Comparison of ENCODE assay signal across 8 mouse cellular contexts in genomic region chr17:34591994-34592375, GRCm38 (mm10). TPM values are rescaled to one million over a fixed set of nuclear protein-coding genes. Genes with fewer than 3 reads are reported as not detected.
A peak's percentile ranks its signal among the peaks of the same experiment; 100 is the strongest.
DNase-seq lines count a peak whose midpoint lies in the region; ATAC-seq lines count a peak whose summit lies in the region.

No protein-coding gene starts in this region.

- H3K4me3 ChIP-seq in intestine, embryonic 15.5 days (replicated peaks), result peak overlapping the region; percentile 88
- peak overlapping the region; percentile 79 for H3K4me3 ChIP-seq in limb, embryonic 12.5 days (replicated peaks)
- peak overlapping the region; percentile 89 for H3K4me3 ChIP-seq in midbrain, embryonic 12.5 days

- under 1% methylated on average over 33 of the region's 35 CpGs for WGBS in intestine, embryonic 15.5 days
- WGBS in limb, embryonic 12.5 days, result 0% methylated on average over 31 of the region's 35 CpGs
- 2% methylated on average over 27 of the region's 35 CpGs for WGBS in midbrain, embryonic 12.5 days

- H3K4me2 ChIP-seq in intestine, embryonic 15.5 days (replicated peaks), result peak overlapping the region; percentile 82
- peak overlapping the region; percentile 97 for H3K4me2 ChIP-seq in limb, embryonic 12.5 days
- H3K4me2 ChIP-seq in midbrain, embryonic 12.5 days (replicated peaks), result peak overlapping the region; percentile 87

- H3K27me3 ChIP-seq in intestine, embryonic 15.5 days (replicated peaks), result no peaks in the 10 kb centered on the region
- H3K27me3 ChIP-seq in limb, embryonic 12.5 days, result no peaks in the 10 kb centered on the region
- H3K27me3 ChIP-seq in midbrain, embryonic 12.5 days, result no peaks in the 10 kb centered on the region

- peak overlapping the region; percentile 97 for H3K27ac ChIP-seq in intestine, embryonic 15.5 days
- H3K27ac ChIP-seq in limb, embryonic 12.5 days, result peak overlapping the region; percentile 100
- peak overlapping the region; percentile 99 for H3K27ac ChIP-seq in midbrain, embryonic 12.5 days (replicated peaks)

- peaks cover 12% of the 10 kb centered on the region for H3K36me3 ChIP-seq in intestine, embryonic 15.5 days
- peaks cover 30% of the 10 kb centered on the region for H3K36me3 ChIP-seq in limb, embryonic 12.5 days
- peaks cover 21% of the 10 kb centered on the region for H3K36me3 ChIP-seq in midbrain, embryonic 12.5 days

- peaks cover 64% of the 10 kb centered on the region for H3K4me1 ChIP-seq in intestine, embryonic 15.5 days (replicated peaks)
- peaks cover 71% of the 10 kb centered on the region for H3K4me1 ChIP-seq in limb, embryonic 12.5 days (replicated peaks)
- H3K4me1 ChIP-seq in midbrain, embryonic 12.5 days, result peaks cover 76% of the 10 kb centered on the region

- ATAC-seq in intestine, embryonic 15.5 days, result peak; percentile 66
- ATAC-seq in limb, embryonic 12.5 days (ENCODE audit: insufficient number of reproducible peaks, insufficient read depth, low FRiP score, low TSS enrichment, low read depth), result peak; percentile 27; the same call in 1 of the 2 replicates
- peak; percentile 55 for ATAC-seq in midbrain, embryonic 12.5 days (ENCODE audit: low FRiP score, low read depth)

- peak; percentile 85 for DNase-seq in layer of hippocampus, adult 11-12 months (ENCODE audit: low spot score)
- DNase-seq in layer of hippocampus, adult 9-10 months (ENCODE audit: low spot score), result no peak
- DNase-seq in embryo, embryonic 10.5 days (ENCODE audit: low spot score), result peak; percentile 94
- peak; percentile 89 to 94 for DNase-seq in gastrocnemius, postnatal 4 days (ENCODE audit: low spot score in 2 of 2)
- peak; percentile 83 to 91 for DNase-seq in spleen, adult 18-20 months

- no peaks in the 10 kb centered on the region for H3K9me3 ChIP-seq in intestine, embryonic 15.5 days
- no peaks in the 10 kb centered on the region for H3K9me3 ChIP-seq in limb, embryonic 12.5 days
- no peaks in the 10 kb centered on the region for H3K9me3 ChIP-seq in midbrain, embryonic 12.5 days

- peak overlapping the region; percentile 95 for H3K9ac ChIP-seq in intestine, embryonic 15.5 days
- H3K9ac ChIP-seq in limb, embryonic 12.5 days (replicated peaks), result peak overlapping the region; percentile 98
- peak overlapping the region; percentile 99 for H3K9ac ChIP-seq in midbrain, embryonic 12.5 days (replicated peaks)

RNA-seq across cellular contexts. Expression of gene Pbx2, which starts 0.9 kb away (rescaled TPM):
- 10 to 100 TPM; 48.7 to 53.5 TPM for total RNA-seq in gastrocnemius, postnatal 4 days (2021)
- 8.0 and 8.8 TPM in 2 replicates for polyA plus RNA-seq in intestine, embryonic 15.5 days (2015; fragmentation: Nextera tagmentation; extraction: Ambion mirVana)
- polyA plus RNA-seq in limb, embryonic 12.5 days (2016; fragmentation: Nextera tagmentation; extraction: Ambion mirVana), result 24.6 and 26.6 TPM in 2 replicates
- polyA plus RNA-seq in midbrain, embryonic 12.5 days (2016; fragmentation: Nextera tagmentation; extraction: Ambion mirVana), result 20.8 and 22.5 TPM in 2 replicates

RNA-seq across cellular contexts. Expression of gene Gpsm3, which starts 2.4 kb away (rescaled TPM):
- 1 to 10 TPM; 4.6 to 5.3 TPM for total RNA-seq in gastrocnemius, postnatal 4 days (2021)
- polyA plus RNA-seq in intestine, embryonic 15.5 days (2015; fragmentation: Nextera tagmentation; extraction: Ambion mirVana), result 10.1 TPM in 2 replicates
- polyA plus RNA-seq in limb, embryonic 12.5 days (2016; fragmentation: Nextera tagmentation; extraction: Ambion mirVana), result 2.6 and 3.8 TPM in 2 replicates
- polyA plus RNA-seq in midbrain, embryonic 12.5 days (2016; fragmentation: Nextera tagmentation; extraction: Ambion mirVana), result 2.9 and 3.3 TPM in 2 replicates

RNA-seq across cellular contexts. Expression of gene Ager, which starts 5.7 kb away (rescaled TPM):
- 1 to 10 TPM; 2.0 to 3.0 TPM for total RNA-seq in gastrocnemius, postnatal 4 days (2021)
- 2.7 and 3.0 TPM in 2 replicates for polyA plus RNA-seq in intestine, embryonic 15.5 days (2015; fragmentation: Nextera tagmentation; extraction: Ambion mirVana)
- polyA plus RNA-seq in limb, embryonic 12.5 days (2016; fragmentation: Nextera tagmentation; extraction: Ambion mirVana), result 2.8 and 3.5 TPM in 2 replicates
- polyA plus RNA-seq in midbrain, embryonic 12.5 days (2016; fragmentation: Nextera tagmentation; extraction: Ambion mirVana), result 2.2 and 2.3 TPM in 2 replicates

RNA-seq across cellular contexts. Expression of gene Rnf5, which starts 11.5 kb away (rescaled TPM):
- total RNA-seq in gastrocnemius, postnatal 4 days (2021), result 10 to 100 TPM; 23.8 to 24.1 TPM
- polyA plus RNA-seq in intestine, embryonic 15.5 days (2015; fragmentation: Nextera tagmentation; extraction: Ambion mirVana), result 165 and 174 TPM in 2 replicates
- 143 and 145 TPM in 2 replicates for polyA plus RNA-seq in limb, embryonic 12.5 days (2016; fragmentation: Nextera tagmentation; extraction: Ambion mirVana)
- polyA plus RNA-seq in midbrain, embryonic 12.5 days (2016; fragmentation: Nextera tagmentation; extraction: Ambion mirVana), result 240 and 243 TPM in 2 replicates

RNA-seq across cellular contexts. Expression of gene Agpat1, which starts 12.1 kb away (rescaled TPM):
- total RNA-seq in gastrocnemius, postnatal 4 days (2021), result 10 to 100 TPM; 42.0 to 42.9 TPM
- polyA plus RNA-seq in intestine, embryonic 15.5 days (2015; fragmentation: Nextera tagmentation; extraction: Ambion mirVana), result 51.2 and 60.8 TPM in 2 replicates
- 50.5 and 53.4 TPM in 2 replicates for polyA plus RNA-seq in limb, embryonic 12.5 days (2016; fragmentation: Nextera tagmentation; extraction: Ambion mirVana)
- 82.8 and 86.2 TPM in 2 replicates for polyA plus RNA-seq in midbrain, embryonic 12.5 days (2016; fragmentation: Nextera tagmentation; extraction: Ambion mirVana)
